Mouse (Mus musculus) intestine, embryonic 15.5 days (tissue): ENCODE data around the gene Negr1. TPM values are rescaled to one million over a fixed set of nuclear protein-coding genes. Genes with fewer than 3 reads are reported as not detected.

Experiments used
- ATAC-seq: fragments of 200-750 bp; cut with Nextera tagmentation; 2 replicates; pipeline ENCODE4 v1.8.0; 2017; ENCODE audit warnings: moderate TSS enrichment, moderate library complexity
- H3K27ac ChIP-seq: fragments of 300-500 bp; sonication (generic); 2 replicates; pipeline ENCODE4 v1.5.1; 2015; ENCODE audit warnings: mild to moderate bottlenecking, inconsistent platforms
- H3K27me3 ChIP-seq: fragments of 300-500 bp; sonication (generic); replicated peaks from 2 replicates; pipeline ENCODE4 v1.6.1; 2015; ENCODE audit warnings: inconsistent platforms
- H3K36me3 ChIP-seq: fragments of 300-500 bp; sonication (generic); 2 replicates; pipeline ENCODE4 v1.6.1; 2015; ENCODE audit warnings: inconsistent platforms
- H3K4me1 ChIP-seq: fragments of 300-500 bp; sonication (generic); replicated peaks from 2 replicates; pipeline ENCODE4 v1.6.1; 2015; ENCODE audit warnings: inconsistent platforms
- H3K4me2 ChIP-seq: fragments of 300-500 bp; sonication (generic); replicated peaks from 2 replicates; pipeline ENCODE4 v1.6.1; 2015; ENCODE audit warnings: mild to moderate bottlenecking, inconsistent platforms
- H3K4me3 ChIP-seq: fragments of 300-500 bp; sonication (generic); replicated peaks from 2 replicates; pipeline ENCODE4 v1.5.1; 2015; ENCODE audit warnings: inconsistent platforms
- H3K9ac ChIP-seq: fragments of 300-500 bp; sonication (generic); 2 replicates; pipeline ENCODE4 v1.6.1; 2015; ENCODE audit warnings: inconsistent platforms
- H3K9me3 ChIP-seq: fragments of 300-500 bp; sonication (generic); 2 replicates; pipeline ENCODE4 v1.6.1; 2016; ENCODE audit warnings: inconsistent platforms
- WGBS: fragments of 180-500 bp; shearing (Covaris S2); methylation state at CpG from one replicate; pipeline ENCODE4 v1.1.7; 2015; 5-methylcytosine and 5-hydroxymethylcytosine counted together
- polyA plus RNA-seq: library from polyadenylated mRNA; unstranded; fragments of >200 nt; fragmentation: Nextera tagmentation; extraction: Ambion mirVana; gene quantifications from 2 replicates; pipeline ENCODE4 v1.2.1, GENCODE M21; 2015

Negr1 gene
- polyA plus RNA-seq, 1 experiment from 2014 or later: 3.8 TPM

GRCm38 (mm10) chr3:157268742-157269141, 707.1 kb downstream of the Negr1 start:
- Histone ChIP-seq H3K9ac (no peak overlapping the region), H3K36me3 (no peaks in the 10 kb centered on the region), H3K4me3 (no peak overlapping the region), H3K9me3 (no peaks in the 10 kb centered on the region), H3K4me1 (no peaks in the 10 kb centered on the region), H3K27me3 (no peaks in the 10 kb centered on the region), H3K27ac (no peak overlapping the region), H3K4me2 (no peak overlapping the region)
- 65% methylated on average over 4 of the region's 4 CpGs for WGBS
- no peak for ATAC-seq

- H3K27ac ChIP-seq: no peak overlapping the region
- H3K9me3 ChIP-seq: no peaks in the 10 kb centered on the region
- no peaks in the 10 kb centered on the region for H3K4me1 ChIP-seq
- H3K27me3 ChIP-seq: no peaks in the 10 kb centered on the region
- no peak overlapping the region for H3K4me3 ChIP-seq
- H3K9ac ChIP-seq: no peak overlapping the region
- ATAC-seq: no peak
- no peak overlapping the region for H3K4me2 ChIP-seq
- H3K36me3 ChIP-seq: no peaks in the 10 kb centered on the region
These were observed 710.8 kb downstream of the Negr1 start for GRCm38 (mm10) chr3:157272379-157272778.

- H3K4me3 ChIP-seq: no peak overlapping the region
- H3K4me1 ChIP-seq: no peaks in the 10 kb centered on the region
- H3K9me3 ChIP-seq: no peaks in the 10 kb centered on the region
- H3K4me2 ChIP-seq: no peak overlapping the region
- ATAC-seq: no peak
- no peak overlapping the region for H3K9ac ChIP-seq
- WGBS: 79% methylated on average over 1 of the region's 1 CpGs
- H3K27me3 ChIP-seq: no peaks in the 10 kb centered on the region
- no peaks in the 10 kb centered on the region for H3K36me3 ChIP-seq
- H3K27ac ChIP-seq: no peak overlapping the region
These were observed 712.5 kb downstream of the Negr1 start for GRCm38 (mm10) chr3:157274143-157274542.

DNA sequence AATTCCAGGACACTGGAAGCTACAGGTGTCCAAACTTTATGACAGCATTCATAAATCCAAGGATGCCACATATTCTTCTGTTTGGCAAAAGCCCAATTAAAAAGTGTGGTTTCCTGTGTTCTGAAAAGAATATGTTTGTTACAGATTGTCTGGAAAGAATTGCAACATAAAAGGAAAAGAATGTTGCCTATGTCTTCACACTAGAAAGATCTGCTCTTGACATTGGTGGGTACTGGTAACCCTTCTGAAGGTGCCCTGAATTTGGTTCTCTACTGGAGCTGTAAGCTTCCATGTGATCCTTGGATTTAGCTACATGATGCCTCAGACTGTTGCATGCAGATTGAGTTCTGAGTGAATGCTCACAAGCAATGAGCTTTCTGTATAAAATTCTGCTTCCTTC, 718.1 kb downstream of the Negr1 start:
- Histone ChIP-seq H3K4me1 (no peaks in the 10 kb centered on the region), H3K27ac (no peak overlapping the region), H3K9me3 (no peaks in the 10 kb centered on the region), H3K4me2 (no peak overlapping the region), H3K27me3 (no peaks in the 10 kb centered on the region), H3K36me3 (no peaks in the 10 kb centered on the region), H3K9ac (no peak overlapping the region), H3K4me3 (no peak overlapping the region)
- ATAC-seq: no peak

- Histone ChIP-seq H3K27ac (no peak overlapping the region), H3K9ac (no peak overlapping the region), H3K27me3 (no peaks in the 10 kb centered on the region), H3K4me2 (no peak overlapping the region), H3K9me3 (no peaks in the 10 kb centered on the region), H3K4me3 (no peak overlapping the region), H3K36me3 (no peaks in the 10 kb centered on the region), H3K4me1 (no peaks in the 10 kb centered on the region)
- no peak for ATAC-seq
These were observed 719.7 kb downstream of the Negr1 start for GRCm38 (mm10) chr3:157281259-157281658.

DNA sequence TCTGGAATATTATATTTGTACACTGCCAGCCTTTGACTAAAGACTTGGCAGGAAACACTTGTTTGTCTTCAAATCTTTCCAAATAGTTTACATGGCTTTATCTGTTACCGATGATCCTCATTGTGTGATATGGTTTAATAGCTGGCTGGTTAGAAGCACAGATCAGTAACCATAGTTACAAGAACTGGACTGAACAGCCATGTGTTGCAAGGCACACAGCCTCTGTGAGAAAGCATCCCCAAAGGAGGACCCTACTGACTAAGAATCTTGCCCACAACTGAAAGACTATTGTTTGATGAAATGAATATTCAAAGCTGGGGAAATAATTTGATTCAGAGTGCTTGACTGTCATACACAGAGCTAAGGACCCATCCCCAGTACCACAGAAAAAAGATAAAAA, 729.7 kb downstream of the Negr1 start:
- no peak for ATAC-seq
- no peaks in the 10 kb centered on the region for H3K36me3 ChIP-seq
- no peaks in the 10 kb centered on the region for H3K9me3 ChIP-seq
- no peaks in the 10 kb centered on the region for H3K27me3 ChIP-seq
- H3K9ac ChIP-seq: no peak overlapping the region
- H3K27ac ChIP-seq: no peak overlapping the region
- H3K4me2 ChIP-seq: no peak overlapping the region
- WGBS: 79% methylated on average over 1 of the region's 1 CpGs
- no peaks in the 10 kb centered on the region for H3K4me1 ChIP-seq
- H3K4me3 ChIP-seq: no peak overlapping the region

DNA sequence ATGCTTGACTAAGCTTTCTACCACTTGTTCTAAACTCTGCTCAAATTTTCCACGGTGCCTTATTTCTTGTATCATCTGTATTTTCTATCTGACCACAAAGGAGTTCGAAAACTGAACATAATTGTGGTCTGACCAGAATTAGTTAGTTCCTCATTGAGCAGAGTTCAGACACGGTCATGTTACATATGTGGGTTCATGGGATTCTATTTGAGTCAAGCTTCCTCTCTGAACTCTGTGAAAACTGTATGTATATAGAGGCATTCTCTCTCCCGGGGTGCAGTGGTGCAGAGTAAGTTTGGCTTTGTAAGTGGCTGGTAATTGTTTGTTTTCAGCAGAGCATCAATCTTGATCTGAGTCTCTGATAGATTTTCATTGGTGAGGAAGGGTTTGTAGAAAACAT, 735.6 kb downstream of the Negr1 start:
- no peak overlapping the region for H3K9ac ChIP-seq
- H3K4me3 ChIP-seq: no peak overlapping the region
- WGBS: 73% methylated on average over 4 of the region's 4 CpGs
- no peak overlapping the region for H3K27ac ChIP-seq
- no peaks in the 10 kb centered on the region for H3K9me3 ChIP-seq
- no peaks in the 10 kb centered on the region for H3K36me3 ChIP-seq
- no peaks in the 10 kb centered on the region for H3K4me1 ChIP-seq
- no peak for ATAC-seq
- no peak overlapping the region for H3K4me2 ChIP-seq
- H3K27me3 ChIP-seq: no peaks in the 10 kb centered on the region

GRCm38 (mm10) chr3:157303430-157304116, 742.0 kb downstream of the Negr1 start:
- Histone ChIP-seq H3K4me2 (no peak overlapping the region), H3K9ac (no peak overlapping the region), H3K27me3 (no peaks in the 10 kb centered on the region), H3K36me3 (no peaks in the 10 kb centered on the region), H3K9me3 (no peaks in the 10 kb centered on the region), H3K4me3 (no peak overlapping the region), H3K27ac (no peak overlapping the region), H3K4me1 (no peaks in the 10 kb centered on the region)
- WGBS: 77% methylated on average over 4 of the region's 4 CpGs
- no peak for ATAC-seq

DNA sequence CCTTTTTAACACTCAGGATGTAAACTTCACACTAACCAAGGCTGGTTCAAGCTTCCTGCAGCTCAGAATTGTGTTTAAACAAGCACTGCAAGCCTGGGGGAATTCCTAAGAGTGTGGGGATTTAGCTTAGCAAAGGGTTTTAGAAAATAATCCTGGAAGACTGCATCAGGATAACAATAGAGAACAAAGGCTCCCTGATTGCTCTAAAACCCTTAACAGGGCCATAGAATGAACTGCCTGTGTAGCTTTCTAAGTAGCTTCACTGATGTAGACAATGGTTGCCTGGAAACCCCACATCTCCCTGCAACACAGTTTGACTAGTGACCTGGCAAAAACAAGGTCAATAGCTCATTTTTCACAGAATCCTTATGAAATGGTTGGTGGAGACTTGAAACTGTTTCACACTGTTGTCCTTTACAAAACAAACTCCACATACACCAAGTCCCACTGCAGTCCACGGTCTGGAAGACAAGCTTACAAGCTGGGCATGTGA, 759.5 kb downstream of the Negr1 start:
- Histone ChIP-seq H3K4me3 (no peak overlapping the region), H3K9me3 (no peaks in the 10 kb centered on the region), H3K36me3 (no peaks in the 10 kb centered on the region), H3K4me2 (no peak overlapping the region), H3K9ac (no peak overlapping the region), H3K4me1 (no peaks in the 10 kb centered on the region), H3K27ac (no peak overlapping the region), H3K27me3 (no peaks in the 10 kb centered on the region)
- 50% methylated on average over 1 of the region's 1 CpGs for WGBS
- no peak for ATAC-seq

- ATAC-seq: no peak
- Histone ChIP-seq H3K9ac (no peak overlapping the region), H3K36me3 (no peaks in the 10 kb centered on the region), H3K27ac (no peak overlapping the region), H3K4me2 (no peak overlapping the region), H3K9me3 (no peaks in the 10 kb centered on the region), H3K4me1 (no peaks in the 10 kb centered on the region), H3K27me3 (no peaks in the 10 kb centered on the region), H3K4me3 (no peak overlapping the region)
- 41% methylated on average over 1 of the region's 1 CpGs for WGBS
These were observed 760.2 kb downstream of the Negr1 start for GRCm38 (mm10) chr3:157321834-157322233.

- WGBS: 65% methylated on average over 1 of the region's 1 CpGs
- Histone ChIP-seq H3K27ac (no peak overlapping the region), H3K36me3 (no peaks in the 10 kb centered on the region), H3K9ac (no peak overlapping the region), H3K4me3 (no peak overlapping the region), H3K4me2 (no peak overlapping the region), H3K4me1 (no peaks in the 10 kb centered on the region), H3K9me3 (no peaks in the 10 kb centered on the region), H3K27me3 (no peaks in the 10 kb centered on the region)
- ATAC-seq: no peak
These were observed 772.6 kb downstream of the Negr1 start for GRCm38 (mm10) chr3:157334169-157334568.

DNA sequence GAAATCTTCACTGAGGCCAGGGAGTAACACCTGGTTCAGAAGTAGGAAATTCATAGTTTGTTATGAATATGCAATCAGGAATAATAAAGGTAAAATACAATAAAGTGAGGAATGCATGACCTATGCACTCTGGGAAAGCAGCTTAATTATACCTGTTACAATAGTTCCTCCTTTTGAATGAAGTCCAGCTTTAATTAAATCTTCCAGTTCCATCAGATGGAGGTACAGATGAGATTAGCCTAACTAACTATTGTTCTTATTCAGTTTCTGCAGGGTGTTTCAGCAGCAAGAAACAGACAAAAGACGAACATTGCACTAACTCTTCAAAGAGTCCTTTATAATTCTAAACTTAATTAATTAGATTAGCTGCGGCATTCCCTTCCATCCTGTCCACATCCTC, 787.9 kb downstream of the Negr1 start:
- no peaks in the 10 kb centered on the region for H3K4me1 ChIP-seq
- H3K9me3 ChIP-seq: no peaks in the 10 kb centered on the region
- H3K9ac ChIP-seq: no peak overlapping the region
- WGBS: 77% methylated on average over 2 of the region's 2 CpGs
- H3K36me3 ChIP-seq: no peaks in the 10 kb centered on the region
- ATAC-seq: no peak
- H3K27me3 ChIP-seq: no peaks in the 10 kb centered on the region
- H3K27ac ChIP-seq: no peak overlapping the region
- no peak overlapping the region for H3K4me3 ChIP-seq
- no peak overlapping the region for H3K4me2 ChIP-seq

DNA sequence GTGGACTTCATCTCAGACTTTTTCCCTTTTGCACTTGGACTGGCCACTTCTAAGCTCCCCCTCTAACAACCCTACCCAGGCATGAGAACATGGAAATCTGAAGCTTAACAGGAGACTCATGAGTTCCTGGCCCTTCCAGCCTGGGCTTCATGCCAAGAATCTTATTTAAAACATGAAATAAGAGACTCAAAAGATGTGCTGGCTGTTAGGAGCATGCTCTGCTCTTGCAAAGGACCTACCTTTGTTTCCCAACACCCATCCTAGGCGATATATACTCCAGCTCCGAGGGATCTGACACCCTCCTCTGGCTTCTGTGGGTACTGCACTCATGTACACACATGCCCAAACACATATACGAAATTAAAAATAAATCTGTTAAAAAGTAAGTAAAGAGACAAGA, 797.3 kb downstream of the Negr1 start:
- H3K36me3 ChIP-seq: no peaks in the 10 kb centered on the region
- 44% methylated on average over 3 of the region's 3 CpGs for WGBS
- no peaks in the 10 kb centered on the region for H3K9me3 ChIP-seq
- no peak overlapping the region for H3K9ac ChIP-seq
- no peak overlapping the region for H3K27ac ChIP-seq
- ATAC-seq: peak; percentile 78
- H3K4me3 ChIP-seq: no peak overlapping the region
- no peaks in the 10 kb centered on the region for H3K4me1 ChIP-seq
- no peak overlapping the region for H3K4me2 ChIP-seq
- H3K27me3 ChIP-seq: no peaks in the 10 kb centered on the region
